Mouse (Mus musculus) small intestine, adult 2 months (tissue): ENCODE data around the gene Msantd2. TPM values are rescaled to one million over a fixed set of nuclear protein-coding genes. Genes with fewer than 3 reads are reported as not detected.

ENCODE experiments used
- H3K27ac ChIP-seq: fragments of 200-500 bp; 2 replicates; pipeline ENCODE4 v1.5.1; 2012; ENCODE audit warnings: low read depth, low read length, control low read depth, inconsistent platforms; ENCODE audit not compliant: insufficient read depth
- H3K27me3 ChIP-seq: fragments of 200-500 bp; 2 replicates; pipeline ENCODE4 v1.6.1; 2012; ENCODE audit warnings: mild to moderate bottlenecking, moderate library complexity, low read length, inconsistent platforms; ENCODE audit not compliant: control insufficient read depth, insufficient read depth
- H3K36me3 ChIP-seq: fragments of 200-500 bp; 2 replicates; pipeline ENCODE4 v1.6.1; 2012; ENCODE audit warnings: mild to moderate bottlenecking, low read length, control low read depth, inconsistent platforms; ENCODE audit not compliant: control insufficient read depth, insufficient read depth
- H3K4me1 ChIP-seq: fragments of 200-500 bp; 2 replicates; pipeline ENCODE4 v1.6.1; 2012; ENCODE audit warnings: low read length, inconsistent platforms, mixed read lengths; ENCODE audit not compliant: control insufficient read depth, insufficient read depth, insufficient read length
- H3K4me3 ChIP-seq: fragments of 200-500 bp; 2 replicates; pipeline ENCODE4 v1.5.1; 2012; ENCODE audit warnings: low read depth, mild to moderate bottlenecking, control low read depth, inconsistent platforms, low read length, moderate library complexity
- CTCF ChIP-seq: fragments of 200-500 bp; IDR thresholded peaks from 2 replicates; pipeline ENCODE4 v1.5.1; 2012; ENCODE audit warnings: low read depth, mild to moderate bottlenecking, control low read depth, inconsistent platforms, low read length, moderate library complexity, mixed read lengths; ENCODE audit not compliant: insufficient replicate concordance, insufficient read length; ENCODE audit errors: extremely low read depth
- POLR2A ChIP-seq: fragments of 200-500 bp; IDR thresholded peaks from 2 replicates; pipeline ENCODE4 v1.6.1; 2012; ENCODE audit warnings: low read depth, mild to moderate bottlenecking, control low read depth, inconsistent platforms, low read length, moderate library complexity
- WGBS: fragments of 180-500 bp; shearing (Covaris S2); methylation state at CpG from one replicate; pipeline ENCODE4 v1.1.7; 2018; 5-methylcytosine and 5-hydroxymethylcytosine counted together
- polyA plus RNA-seq: library from polyadenylated mRNA; depleted of rRNA; stranded (reverse); fragments of >200 nt; gene quantifications from 2 replicates; pipeline ENCODE4 v1.2.3, GENCODE M21; 2012

The Msantd2 gene
- polyA plus RNA-seq, 1 experiment: 16.2 TPM

GRCm38 (mm10) chr9:37504348-37504747 is 15.2 kb downstream of the Msantd2 start:
- TF ChIP-seq POLR2A: no peak
- no peak for TF ChIP-seq CTCF
- Histone ChIP-seq H3K4me3 (no peak overlapping the region), H3K27me3 (no peaks in the 10 kb centered on the region), H3K4me1 (no peaks in the 10 kb centered on the region), H3K36me3 (no peaks in the 10 kb centered on the region), H3K27ac (no peak overlapping the region)

DNA sequence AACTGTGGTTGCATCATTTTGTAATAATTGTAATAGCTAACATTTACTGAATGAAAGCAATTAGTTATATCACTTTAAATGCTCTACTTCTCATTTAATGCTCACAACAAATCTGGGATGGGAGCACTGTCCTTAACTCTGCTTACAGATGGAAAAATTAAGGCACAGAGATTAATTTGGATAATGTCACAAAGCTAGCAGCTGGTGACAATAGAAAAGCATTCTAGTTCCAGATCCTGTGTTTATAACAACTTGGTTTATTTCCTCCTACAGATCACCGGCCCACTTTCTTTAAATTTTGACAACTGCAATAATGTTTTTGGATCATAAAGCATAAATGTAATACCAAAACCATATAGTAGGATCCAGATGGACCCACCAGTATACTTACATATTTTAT is 16.9 kb downstream of the Msantd2 start:
- Histone ChIP-seq H3K36me3 (no peaks in the 10 kb centered on the region), H3K4me3 (no peak overlapping the region), H3K4me1 (no peaks in the 10 kb centered on the region), H3K27ac (no peak overlapping the region), H3K27me3 (no peaks in the 10 kb centered on the region)
- WGBS: 78% methylated on average over 1 of the region's 1 CpGs
- TF ChIP-seq POLR2A: no peak
- no peak for TF ChIP-seq CTCF

DNA sequence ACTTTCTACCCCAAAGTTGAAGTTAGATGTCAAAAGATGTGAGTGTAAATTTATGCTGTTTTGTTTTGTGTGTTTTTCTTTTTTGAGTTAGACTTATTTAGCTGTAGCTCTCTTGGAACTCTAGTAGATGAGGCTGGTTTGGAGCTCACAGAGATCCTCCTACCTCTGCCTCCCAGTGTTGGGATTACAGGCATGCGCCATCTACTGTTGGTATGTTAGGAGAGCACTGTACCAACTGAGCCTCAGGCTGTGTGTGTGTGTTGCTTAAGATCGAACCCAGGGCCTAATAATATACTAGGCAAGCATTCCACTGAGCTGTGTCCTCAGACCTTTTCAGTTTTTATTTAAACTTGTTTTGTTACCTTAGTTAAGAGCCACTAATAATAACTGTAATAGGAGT is 23.0 kb downstream of the Msantd2 start:
- no peak overlapping the region for H3K27ac ChIP-seq
- no peaks in the 10 kb centered on the region for H3K4me1 ChIP-seq
- no peaks in the 10 kb centered on the region for H3K27me3 ChIP-seq
- WGBS: 91% methylated on average over 2 of the region's 2 CpGs
- H3K36me3 ChIP-seq: no peaks in the 10 kb centered on the region
- H3K4me3 ChIP-seq: no peak overlapping the region
- TF ChIP-seq CTCF (no peak), POLR2A (no peak)

DNA sequence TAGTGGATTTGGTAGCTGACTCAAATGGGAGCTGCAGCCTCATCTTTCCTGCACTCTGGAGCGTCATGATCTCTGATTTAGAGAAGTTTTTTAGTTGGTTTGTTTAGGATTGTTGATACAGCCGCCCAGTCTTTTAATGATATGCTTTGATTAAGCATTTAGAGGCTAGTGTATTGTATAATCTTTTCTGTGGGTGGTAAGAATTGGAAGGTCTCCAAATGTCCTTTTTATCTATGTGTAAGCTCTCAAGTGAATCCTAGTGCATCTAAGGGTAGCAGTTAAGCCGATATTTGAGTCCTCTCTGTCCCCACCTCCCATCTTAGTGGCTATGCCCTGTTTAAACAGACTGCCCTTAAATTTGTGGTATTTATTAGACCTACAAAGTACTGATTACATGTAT is 25.3 kb downstream of the Msantd2 start:
- Histone ChIP-seq H3K27ac (no peak overlapping the region), H3K4me3 (no peak overlapping the region), H3K36me3 (peaks cover 2% of the 10 kb centered on the region; the same call in 1 of the 2 replicates), H3K4me1 (no peaks in the 10 kb centered on the region), H3K27me3 (no peaks in the 10 kb centered on the region)
- no peak for TF ChIP-seq CTCF
- TF ChIP-seq POLR2A: no peak
- WGBS: 71% methylated on average over 3 of the region's 3 CpGs

- Histone ChIP-seq H3K27me3 (no peaks in the 10 kb centered on the region), H3K4me3 (no peak overlapping the region), H3K27ac (no peak overlapping the region), H3K4me1 (no peaks in the 10 kb centered on the region), H3K36me3 (peaks cover 10% of the 10 kb centered on the region)
- TF ChIP-seq POLR2A: no peak
- no peak for TF ChIP-seq CTCF
- WGBS: 17% methylated on average over 1 of the region's 1 CpGs
Observed at GRCm38 (mm10) chr9:37517467-37517866, 28.3 kb downstream of the Msantd2 start.

DNA sequence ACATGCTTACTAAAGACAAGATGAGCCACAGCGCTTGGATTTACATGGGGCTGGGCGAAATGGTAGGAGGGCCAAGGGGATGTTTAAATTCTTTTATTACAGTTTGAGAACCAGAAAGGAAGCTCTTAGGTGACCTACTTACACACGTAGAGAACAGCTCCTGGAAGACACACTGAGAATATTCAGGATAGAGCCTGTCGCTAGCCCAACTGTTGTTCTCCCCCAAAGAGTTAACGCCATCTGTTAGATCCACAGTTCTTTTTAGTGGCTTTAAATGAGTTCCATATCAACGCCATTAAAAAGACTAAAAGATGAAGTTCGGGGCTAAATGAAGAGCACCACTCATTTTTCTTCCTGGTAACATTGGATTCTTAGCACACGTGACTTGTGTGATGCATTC is 29.9 kb downstream of the Msantd2 start:
- WGBS: 93% methylated on average over 8 of the region's 8 CpGs
- TF ChIP-seq POLR2A: no peak
- TF ChIP-seq CTCF: no peak
- Histone ChIP-seq H3K27ac (no peak overlapping the region), H3K36me3 (peaks cover 15% of the 10 kb centered on the region), H3K4me3 (no peak overlapping the region), H3K27me3 (no peaks in the 10 kb centered on the region), H3K4me1 (no peaks in the 10 kb centered on the region)

DNA sequence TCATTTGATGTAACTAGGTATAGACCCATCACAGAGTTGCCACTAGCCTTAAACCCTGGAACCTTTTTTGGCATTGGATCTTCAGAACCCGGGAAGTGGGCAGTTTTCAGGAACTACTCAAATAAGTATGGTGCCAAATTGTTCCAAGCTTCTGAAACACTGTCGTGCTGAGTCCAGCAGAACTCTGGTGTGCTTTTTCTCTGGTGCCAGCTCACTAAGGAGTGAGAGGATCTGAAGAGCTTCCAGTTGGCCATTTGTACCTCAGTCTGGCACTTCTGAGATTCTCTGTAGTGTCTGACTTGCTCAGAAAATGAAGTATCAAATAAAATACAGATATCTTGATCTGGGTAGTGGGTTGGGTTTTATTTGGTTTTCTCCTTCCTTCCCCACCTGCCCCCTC is 30.9 kb downstream of the Msantd2 start:
- TF ChIP-seq CTCF: no peak
- no peak for TF ChIP-seq POLR2A
- Histone ChIP-seq H3K4me3 (no peak overlapping the region), H3K36me3 (peaks cover 16% of the 10 kb centered on the region), H3K27ac (no peak overlapping the region), H3K27me3 (no peaks in the 10 kb centered on the region), H3K4me1 (no peaks in the 10 kb centered on the region)
- 91% methylated on average over 2 of the region's 2 CpGs for WGBS

DNA sequence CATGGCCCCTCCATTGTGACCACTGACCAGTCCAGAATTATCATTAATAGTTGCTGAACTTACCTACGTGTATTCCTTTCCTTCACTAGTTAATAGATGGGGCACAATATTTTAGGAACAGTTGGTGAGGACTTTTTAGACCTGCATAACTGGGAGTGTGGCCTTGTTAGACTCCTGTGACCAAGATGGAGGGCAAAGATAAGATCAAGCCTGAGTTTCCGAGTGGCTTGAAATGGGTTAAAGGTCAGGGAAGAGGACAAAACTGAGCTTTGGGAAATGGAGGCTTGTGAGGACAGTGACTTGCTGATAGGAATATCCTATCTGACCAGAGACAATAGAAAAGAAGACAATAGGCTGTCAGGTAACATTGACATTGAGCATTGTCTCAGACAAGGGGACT is 36.3 kb downstream of the Msantd2 start:
- no peak for TF ChIP-seq POLR2A
- Histone ChIP-seq H3K36me3 (peaks cover 10% of the 10 kb centered on the region), H3K4me3 (no peak overlapping the region), H3K4me1 (peaks cover 3% of the 10 kb centered on the region; the same call in 1 of the 2 replicates), H3K27me3 (0 out of 2 replicates have a peak, but pooled peaks cover 3% of the 10 kb centered on the region), H3K27ac (no peak overlapping the region)
- 79% methylated on average over 2 of the region's 2 CpGs for WGBS
